Mouse (Mus musculus) kidney, adult 2 months (tissue): ENCODE results near the gene Catsper2.

ENCODE experiments used
- CTCF ChIP-seq: fragments of 200-500 bp; conservative IDR thresholded peaks from 2 replicates; pipeline ENCODE4 v1.5.1; 2011; ENCODE audit warnings: low read depth, mild to moderate bottlenecking, control low read depth, low read length, moderate library complexity, mixed read lengths; ENCODE audit not compliant: insufficient read depth, insufficient read length
- POLR2A ChIP-seq: fragments of 200-500 bp; IDR thresholded peaks from one replicate; pipeline ENCODE4 v1.6.1; 2011; ENCODE audit warnings: low read depth, low read length, control low read depth

- peak; percentile 77 for TF ChIP-seq POLR2A
- TF ChIP-seq CTCF: no peak
Observed at GRCm38 (mm10) chr2:121456692-121457642, 43.4 kb upstream of the Catsper2 start, which contains the start of gene Serinc4.
